Mouse (Mus musculus) stomach, postnatal 0 days (tissue): ENCODE data around the gene A4galt. TPM values are rescaled to one million over a fixed set of nuclear protein-coding genes. Genes with fewer than 3 reads are reported as not detected.
A peak's percentile ranks its signal among the peaks of the same experiment; 100 is the strongest.

Source experiments
- ATAC-seq: fragments of 200-750 bp; cut with Nextera tagmentation; 2 replicates; pipeline ENCODE4 v1.8.0; 2017; ENCODE audit not compliant: low FRiP score, low TSS enrichment
- DNase-seq: peaks from one replicate; pipeline ENCODE4 v3.0.0-alpha.2; 2016; ENCODE audit warnings: low spot score
- H3K27ac ChIP-seq: fragments of 300-500 bp; sonication (generic); replicated peaks from 2 replicates; pipeline ENCODE4 v1.5.1; 2014; ENCODE audit warnings: mild to moderate bottlenecking, control low read depth
- H3K27me3 ChIP-seq: fragments of 300-500 bp; sonication (generic); 2 replicates; pipeline ENCODE4 v1.6.1; 2014; ENCODE audit warnings: low read length; ENCODE audit not compliant: control insufficient read depth, insufficient read depth
- H3K36me3 ChIP-seq: fragments of 300-500 bp; sonication (generic); 2 replicates; pipeline ENCODE4 v1.6.1; 2014; ENCODE audit warnings: low read length, mixed read lengths; ENCODE audit not compliant: control insufficient read depth, insufficient read depth
- H3K4me1 ChIP-seq: fragments of 300-500 bp; sonication (generic); replicated peaks from 2 replicates; pipeline ENCODE4 v1.6.1; 2014; ENCODE audit warnings: antibody characterized with exemption; ENCODE audit not compliant: control insufficient read depth, insufficient read depth
- H3K4me2 ChIP-seq: fragments of 300-500 bp; sonication (generic); replicated peaks from 2 replicates; pipeline ENCODE4 v1.6.1; 2014; ENCODE audit warnings: low read depth, mild to moderate bottlenecking, control low read depth, moderate library complexity
- H3K4me3 ChIP-seq: fragments of 300-500 bp; sonication (generic); 2 replicates; pipeline ENCODE4 v1.5.1; 2014; ENCODE audit warnings: low read depth, low read length, control low read depth
- H3K9ac ChIP-seq: fragments of 300-500 bp; sonication (generic); 2 replicates; pipeline ENCODE4 v1.6.1; 2014; ENCODE audit warnings: mild to moderate bottlenecking, low read length, control low read depth, mixed read lengths
- H3K9me3 ChIP-seq: fragments of 300-500 bp; sonication (generic); 2 replicates; pipeline ENCODE4 v1.6.1; 2016; ENCODE audit warnings: low read length; ENCODE audit not compliant: control insufficient read depth
- CTCF ChIP-seq: IDR thresholded peaks from 2 replicates; pipeline ENCODE4 v1.5.1; 2016; ENCODE audit warnings: antibody characterized with exemption, low read depth, mild to moderate bottlenecking, moderate library complexity
- EP300 ChIP-seq: optimal IDR thresholded peaks from 2 replicates; pipeline ENCODE3; 2016; ENCODE audit warnings: antibody characterized with exemption
- WGBS: fragments of 180-500 bp; shearing (Covaris S2); extraction: QIAGEN DNeasy Blood & Tissue Kit; methylation state at CpG from one replicate; pipeline ENCODE4 v1.1.7; 2014; 5-methylcytosine and 5-hydroxymethylcytosine counted together
- polyA plus RNA-seq: library from polyadenylated mRNA; unstranded; fragments of >200 nt; fragmentation: Nextera tagmentation; extraction: Ambion mirVana; gene quantifications from 2 replicates; pipeline ENCODE4 v1.2.1, GENCODE M21; 2015

The A4galt gene
- polyA plus RNA-seq, 1 experiment from 2014 or later = 23.0 TPM

DNA sequence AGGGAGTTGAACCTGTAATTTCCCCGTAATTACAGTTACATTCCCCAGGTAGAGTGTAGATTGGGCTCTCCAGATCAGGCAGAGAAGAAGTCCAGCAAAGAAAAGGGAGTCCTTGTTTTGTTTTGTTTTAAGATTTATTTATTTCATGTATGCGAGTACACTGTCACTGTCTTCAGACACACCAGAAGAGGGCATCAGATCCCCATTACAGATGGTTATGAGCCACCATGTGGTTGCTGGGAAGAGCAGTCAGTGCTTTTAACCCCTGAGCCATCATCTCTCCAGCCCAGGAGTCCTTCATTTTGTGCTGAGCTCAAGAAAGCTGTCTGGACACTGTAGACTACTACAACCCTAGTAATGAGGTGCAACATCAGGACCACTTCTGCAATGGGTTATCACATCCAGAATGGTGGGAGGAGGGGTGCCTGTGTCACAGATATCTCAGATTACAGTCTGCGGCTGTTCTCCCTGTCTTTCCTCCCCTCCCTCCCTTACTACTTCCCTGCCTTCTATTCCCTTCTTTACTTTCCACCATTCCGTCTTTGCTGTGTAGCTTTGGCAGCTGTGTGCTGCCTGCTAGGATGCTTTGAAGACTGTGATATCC, 42.4 kb downstream of the A4galt start:
- Histone ChIP-seq H3K27me3 (no peaks in the 10 kb centered on the region; the same call in 1 of the 2 replicates), H3K9me3 (no peaks in the 10 kb centered on the region), H3K36me3 (no peaks in the 10 kb centered on the region), H3K4me2 (peak overlapping the region; percentile 49), H3K4me3 (peak overlapping the region; percentile 29; the same call in 1 of the 2 replicates), H3K4me1 (no peaks in the 10 kb centered on the region), H3K27ac (peak overlapping the region; percentile 46), H3K9ac (peak overlapping the region; percentile 36)
- TF ChIP-seq EP300 (no peak), CTCF (peak; percentile 50)
- no peak; the same call in 1 of the 2 replicates for ATAC-seq
- WGBS = 47% methylated on average over 4 of the region's 4 CpGs
- no peak for DNase-seq

DNA sequence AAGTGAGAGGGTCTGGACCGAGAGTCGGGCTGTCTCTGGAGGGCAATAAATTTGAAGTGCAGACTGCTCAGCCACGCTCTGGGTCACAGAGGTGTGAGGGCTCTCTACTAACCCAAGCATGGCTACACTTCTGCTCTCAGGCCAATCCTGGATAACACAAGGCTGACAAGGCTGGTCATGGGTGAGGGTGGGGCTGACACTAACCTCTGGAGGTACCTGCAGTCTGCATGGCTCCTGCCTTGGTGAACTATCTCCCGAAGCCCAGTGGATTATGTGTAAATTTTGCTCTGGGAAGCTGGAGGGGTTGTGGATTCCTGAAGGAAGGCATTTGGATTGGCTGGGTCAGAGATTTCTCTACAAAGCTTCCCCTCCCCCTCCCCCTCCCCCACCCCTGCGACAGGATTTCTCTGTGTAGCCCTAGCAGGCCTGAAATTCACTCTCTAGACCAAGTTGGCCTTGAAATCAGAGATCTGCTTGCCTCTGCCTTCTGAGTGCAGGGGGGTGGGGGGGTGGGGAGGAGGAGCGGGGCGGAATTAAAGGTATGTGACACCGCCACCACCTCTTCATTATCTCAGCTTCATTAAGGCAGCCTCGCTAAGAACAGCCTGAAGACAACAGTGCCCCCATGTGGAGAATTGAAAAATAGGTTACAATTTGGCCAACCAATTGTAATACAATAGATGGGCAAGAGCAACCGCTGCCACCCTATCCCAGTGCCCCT, 46.7 kb downstream of the A4galt start:
- H3K27ac ChIP-seq = no peak overlapping the region
- H3K9ac ChIP-seq = no peak overlapping the region
- H3K36me3 ChIP-seq = no peaks in the 10 kb centered on the region
- H3K9me3 ChIP-seq = no peaks in the 10 kb centered on the region
- TF ChIP-seq EP300 (no peak), CTCF (peak; percentile 84)
- WGBS = 36% methylated on average over 10 of the region's 10 CpGs
- ATAC-seq (peak; percentile 60), DNase-seq (peak; percentile 51)
- H3K4me1 ChIP-seq = no peaks in the 10 kb centered on the region
- peak overlapping the region; percentile 41 for H3K4me2 ChIP-seq
- no peak overlapping the region for H3K4me3 ChIP-seq
- H3K27me3 ChIP-seq = no peaks in the 10 kb centered on the region; the same call in 1 of the 2 replicates

DNA sequence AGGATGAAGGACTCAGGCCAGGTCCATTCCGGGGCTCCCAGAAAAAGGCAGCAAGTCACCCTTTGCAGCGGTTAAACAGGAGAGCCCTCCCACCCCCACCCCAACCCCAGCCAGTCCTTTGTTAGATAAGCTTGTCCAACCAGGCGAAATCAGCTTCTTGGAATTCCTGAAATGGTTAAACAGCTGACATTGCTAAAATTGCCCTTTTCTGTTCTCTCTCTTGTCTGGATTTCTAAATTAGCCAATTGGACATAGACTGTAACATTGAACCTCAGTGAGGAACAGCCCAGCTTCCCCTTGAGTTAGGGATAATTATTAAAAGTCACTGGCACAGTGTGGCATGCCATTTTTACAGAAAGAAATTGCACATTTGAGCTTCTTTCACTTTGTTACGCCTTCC, 49.2 kb downstream of the A4galt start:
- H3K9ac ChIP-seq = no peak overlapping the region
- H3K27ac ChIP-seq = no peak overlapping the region
- 57% methylated on average over 4 of the region's 4 CpGs for WGBS
- ATAC-seq = no peak
- no peak overlapping the region for H3K4me2 ChIP-seq
- no peaks in the 10 kb centered on the region for H3K9me3 ChIP-seq
- no peak for DNase-seq
- H3K27me3 ChIP-seq = no peaks in the 10 kb centered on the region; the same call in 1 of the 2 replicates
- no peaks in the 10 kb centered on the region for H3K4me1 ChIP-seq
- no peak for TF ChIP-seq CTCF
- TF ChIP-seq EP300 = no peak
- no peak overlapping the region for H3K4me3 ChIP-seq
- H3K36me3 ChIP-seq = no peaks in the 10 kb centered on the region

DNA sequence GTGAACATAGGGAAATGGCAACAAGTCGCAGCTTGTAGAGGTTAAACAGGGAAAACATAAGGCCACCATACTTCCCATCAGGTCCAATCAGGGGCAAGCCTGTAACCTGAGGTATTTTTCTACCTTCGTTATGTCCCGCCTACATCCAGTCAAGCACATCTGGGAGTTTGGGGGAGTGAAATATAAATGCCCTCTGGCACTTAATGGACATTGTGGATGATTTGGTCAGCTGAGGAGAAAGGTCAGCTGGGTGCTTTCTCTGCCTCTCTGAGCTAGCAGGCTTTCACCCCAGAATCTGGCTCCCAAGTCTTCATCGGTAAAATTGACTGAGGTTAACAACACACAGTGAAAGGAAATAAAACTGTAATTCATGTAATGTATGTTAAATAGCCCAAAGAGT, 58.2 kb downstream of the A4galt start:
- TF ChIP-seq CTCF (no peak), EP300 (no peak)
- H3K27me3 ChIP-seq = no peaks in the 10 kb centered on the region
- H3K4me2 ChIP-seq = no peak overlapping the region
- DNase-seq = no peak
- no peaks in the 10 kb centered on the region for H3K36me3 ChIP-seq
- no peak for ATAC-seq
- H3K9ac ChIP-seq = no peak overlapping the region
- 95% methylated on average over 4 of the region's 4 CpGs for WGBS
- H3K4me1 ChIP-seq = no peaks in the 10 kb centered on the region
- no peak overlapping the region for H3K4me3 ChIP-seq
- H3K9me3 ChIP-seq = no peaks in the 10 kb centered on the region
- no peak overlapping the region for H3K27ac ChIP-seq

DNA sequence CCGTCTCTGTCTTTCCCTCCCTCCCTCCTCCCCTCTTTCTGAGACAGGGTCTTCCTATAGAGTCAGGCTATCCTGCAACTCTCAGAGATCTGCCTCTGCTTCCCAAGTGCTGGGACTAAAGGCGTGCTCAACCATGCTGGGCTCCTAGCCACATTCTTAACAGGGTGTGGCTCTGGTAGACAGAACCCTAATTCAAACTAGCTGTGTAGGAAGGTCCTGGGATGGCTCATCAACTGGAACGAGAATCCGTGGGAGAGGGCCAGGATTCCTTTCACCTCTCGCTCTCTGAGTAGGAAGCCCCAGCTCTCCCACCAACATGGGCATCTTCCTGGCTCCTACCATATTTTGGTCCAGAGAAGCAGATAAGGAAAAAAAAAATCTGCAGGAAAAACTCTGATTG, 69.2 kb downstream of the A4galt start:
- 49% methylated on average over 5 of the region's 5 CpGs for WGBS
- peak; percentile 51 for ATAC-seq

DNA sequence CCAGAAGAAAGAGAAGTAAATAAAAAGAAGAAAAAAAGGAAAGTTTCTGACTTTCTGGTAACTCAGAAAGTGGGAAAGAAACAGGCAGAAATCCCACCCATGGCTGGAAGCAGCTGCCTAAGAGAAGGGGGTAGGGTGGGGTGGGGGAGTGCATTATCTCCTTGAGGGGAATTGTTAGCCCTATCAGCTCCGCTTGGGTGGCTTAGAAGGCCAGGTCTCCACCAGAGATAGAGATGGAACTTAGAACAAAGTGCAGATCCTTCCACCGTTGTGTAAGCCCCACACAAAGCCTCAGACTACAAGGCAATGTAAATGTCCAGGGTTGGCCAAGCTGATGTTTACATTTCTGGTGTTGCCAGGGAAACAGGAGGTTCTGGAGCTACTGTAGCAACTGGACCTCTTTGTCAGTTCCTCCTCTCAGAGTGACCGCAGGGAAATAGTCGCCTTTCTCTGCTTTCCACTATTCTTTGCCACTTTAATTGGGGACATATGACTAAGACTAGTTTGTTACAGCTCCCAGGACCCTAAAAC, 69.7 kb downstream of the A4galt start:
- WGBS = 28% methylated on average over 4 of the region's 4 CpGs
- Histone ChIP-seq H3K9me3 (no peaks in the 10 kb centered on the region), H3K4me3 (no peak overlapping the region), H3K27me3 (no peaks in the 10 kb centered on the region), H3K27ac (peak overlapping the region; percentile 3; the same call in 1 of the 2 replicates), H3K36me3 (no peaks in the 10 kb centered on the region), H3K4me1 (no peaks in the 10 kb centered on the region), H3K4me2 (no peak overlapping the region), H3K9ac (no peak overlapping the region)
- DNase-seq = no peak
- TF ChIP-seq EP300 (no peak), CTCF (no peak)
- peak; percentile 67 for ATAC-seq

More for the DNA sequence above, 69.2 kb downstream of the A4galt start:
- no peaks in the 10 kb centered on the region for H3K4me1 ChIP-seq
- H3K4me3 ChIP-seq = no peak overlapping the region
- peak overlapping the region; percentile 3; the same call in 1 of the 2 replicates for H3K27ac ChIP-seq
- H3K4me2 ChIP-seq = no peak overlapping the region
- no peaks in the 10 kb centered on the region for H3K9me3 ChIP-seq
- H3K36me3 ChIP-seq = no peaks in the 10 kb centered on the region
- H3K9ac ChIP-seq = no peak overlapping the region
- no peaks in the 10 kb centered on the region for H3K27me3 ChIP-seq
- DNase-seq = no peak
- no peak for TF ChIP-seq CTCF
- no peak for TF ChIP-seq EP300
